ENCODE assay signal across 33 mouse cellular contexts in the genomic region with DNA sequence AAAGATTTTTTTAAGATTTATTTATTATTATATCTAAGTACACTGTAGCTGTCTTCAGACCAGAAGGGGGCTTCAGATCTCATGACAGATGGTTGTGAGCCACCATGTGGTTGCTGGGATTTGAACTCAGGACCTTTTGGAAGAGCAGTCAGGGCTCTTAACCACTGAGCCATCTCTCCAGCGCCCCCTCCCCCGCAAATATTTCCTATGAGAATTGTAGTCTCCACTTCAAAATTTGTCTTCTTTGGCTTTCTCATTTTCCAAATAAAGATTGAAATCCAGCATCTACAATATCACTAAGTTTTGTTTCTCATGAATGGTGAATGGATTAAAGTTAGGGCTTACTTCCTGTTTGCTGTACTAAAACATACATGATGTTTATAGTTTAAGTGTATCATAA. TPM values are rescaled to one million over a fixed set of nuclear protein-coding genes. Genes with fewer than 3 reads are reported as not detected.
"Had no signal": no experiment of that assay in that cellular context is flagged by ENCODE, and none has a peak within 500 bp of the region (broad histone marks: within the 10 kb centered on the region; RNA-seq: fewer than 3 reads in every experiment).

No protein-coding gene starts in this region.

- H3K27ac ChIP-seq: limb, embryonic 10.5 days; limb, embryonic 12.5 days; limb, embryonic 13.5 days; limb, embryonic 15.5 days; liver, embryonic 12.5 days; liver, embryonic 13.5 days; liver, embryonic 14.5 days; liver, embryonic 15.5 days; lung, embryonic 15.5 days; macrophage; midbrain, embryonic 10.5 days; midbrain, embryonic 12.5 days; midbrain, embryonic 13.5 days; midbrain, embryonic 15.5 days had no signal

- H3K27me3 ChIP-seq: limb, embryonic 13.5 days; limb, embryonic 15.5 days; lung, embryonic 15.5 days; midbrain, embryonic 12.5 days; midbrain, embryonic 13.5 days; midbrain, embryonic 15.5 days had no signal

- H3K9me3 ChIP-seq: limb, embryonic 10.5 days; limb, embryonic 12.5 days; limb, embryonic 13.5 days; limb, embryonic 15.5 days; liver, embryonic 12.5 days; liver, embryonic 13.5 days; liver, embryonic 15.5 days; lung, embryonic 15.5 days; megakaryocyte, embryonic 14.5 days; midbrain, embryonic 10.5 days; midbrain, embryonic 12.5 days; midbrain, embryonic 13.5 days; midbrain, embryonic 15.5 days had no signal

- H3K4me3 ChIP-seq: limb, embryonic 10.5 days; limb, embryonic 12.5 days; limb, embryonic 13.5 days; limb, embryonic 15.5 days; liver, embryonic 12.5 days; liver, embryonic 13.5 days; liver, embryonic 15.5 days; lung, embryonic 15.5 days; megakaryocyte, embryonic 14.5 days; midbrain, embryonic 10.5 days; midbrain, embryonic 12.5 days; midbrain, embryonic 13.5 days; midbrain, embryonic 15.5 days; myocyte had no signal

- H3K4me1 ChIP-seq: limb, embryonic 12.5 days; limb, embryonic 13.5 days; liver, embryonic 12.5 days; liver, embryonic 13.5 days; liver, embryonic 15.5 days had no signal

- H3K36me3 ChIP-seq: limb, embryonic 10.5 days; limb, embryonic 12.5 days; limb, embryonic 13.5 days; limb, embryonic 15.5 days; liver, embryonic 12.5 days; liver, embryonic 13.5 days; liver, embryonic 15.5 days; lung, embryonic 15.5 days; midbrain, embryonic 10.5 days; midbrain, embryonic 12.5 days; midbrain, embryonic 13.5 days; midbrain, embryonic 15.5 days had no signal

- H3K9ac ChIP-seq: limb, embryonic 12.5 days; limb, embryonic 13.5 days; limb, embryonic 15.5 days; liver, embryonic 12.5 days; liver, embryonic 13.5 days; liver, embryonic 14.5 days; liver, embryonic 15.5 days; liver, postnatal 0 days; lung, embryonic 14.5 days; lung, embryonic 15.5 days; midbrain, embryonic 12.5 days; midbrain, embryonic 13.5 days; midbrain, embryonic 15.5 days had no signal

- H3K4me2 ChIP-seq: limb, embryonic 12.5 days; limb, embryonic 13.5 days; limb, embryonic 15.5 days; liver, embryonic 11.5 days; liver, embryonic 12.5 days; liver, embryonic 13.5 days; liver, embryonic 15.5 days; lung, embryonic 14.5 days; lung, embryonic 15.5 days; midbrain, embryonic 11.5 days; midbrain, embryonic 12.5 days; midbrain, embryonic 13.5 days; midbrain, embryonic 15.5 days had no signal

- DNase-seq: left cerebral cortex, postnatal 4 days; liver; liver, embryonic 13.5 days; liver, postnatal 0 days; lung, adult 18-20 months; lung, adult 2 months; lung, embryonic 14.5 days; lung, postnatal 10 days; lung, postnatal 14 days; lung, postnatal 36 days; lung, postnatal 4 days; midbrain, embryonic 14.5 days had no signal

RNA-seq across cellular contexts. Expression of a gene that starts 2.8 kb away (rescaled TPM):
- total RNA-seq: megakaryocyte progenitor cell, adult 5-6 weeks; megakaryocyte, adult 5-6 weeks; megakaryocyte-erythroid progenitor cell, adult 5-6 weeks; monocyte, adult 5-6 weeks had no signal
- polyA plus RNA-seq: liver, embryonic 11.5 days; liver, embryonic 13.5 days; liver, embryonic 15.5 days; macrophage; myocyte had no signal
